In genomic region chr19:6300402-6300841, GRCm38 (mm10) we compare ENCODE assay signal across 8 mouse cellular contexts. TPM values are rescaled to one million over a fixed set of nuclear protein-coding genes. Genes with fewer than 3 reads are reported as not detected.
A peak's percentile ranks its signal among the peaks of the same experiment; 100 is the strongest.
DNase-seq lines count a peak whose midpoint lies in the region; ATAC-seq and TF ChIP-seq lines count a peak whose summit lies in the region.

No protein-coding gene starts in this region.

- DNase-seq in kidney, adult 18-20 months, result peak; percentile 22
- no peak for DNase-seq in kidney, adult 9 months
- peak; percentile 42 to 77 for DNase-seq in kidney, postnatal 25 days
- DNase-seq in adrenal gland, adult 18-20 months (ENCODE audit: low spot score in 2 of 2), result no peak
- DNase-seq in urinary bladder, postnatal 10 days (ENCODE audit: low spot score), result no peak
- DNase-seq in forebrain, postnatal 0 days, result no peak

- no peaks in the 10 kb centered on the region for H3K27me3 ChIP-seq in forebrain, postnatal 0 days (ENCODE audit: insufficient read depth, low read length)

- no peak for TF ChIP-seq CTCF in forebrain, postnatal 0 days (IDR thresholded peaks at IDR 0.05; ENCODE audit: low read depth)

- H3K4me2 ChIP-seq in forebrain, postnatal 0 days (ENCODE audit: low read depth), result no peak overlapping the region

- H3K4me3 ChIP-seq in forebrain, postnatal 0 days (ENCODE audit: low read depth, low read length), result no peak overlapping the region

- H3K4me1 ChIP-seq in forebrain, postnatal 0 days (ENCODE audit: insufficient read depth), result no peaks in the 10 kb centered on the region

- no peak overlapping the region for H3K9ac ChIP-seq in forebrain, postnatal 0 days

- no peak overlapping the region; the same call in 1 of the 2 replicates for H3K27ac ChIP-seq in forebrain, postnatal 0 days (ENCODE audit: low read depth, low read length)

- peak; percentile 72 for ATAC-seq in erythroblast, adult 5-6 weeks (replicated peaks; ENCODE audit: low FRiP score, poor library complexity, severe bottlenecking)
- peak; percentile 62 for ATAC-seq in megakaryocyte progenitor cell, adult 5-6 weeks (replicated peaks; ENCODE audit: poor library complexity)
- no peak for ATAC-seq in forebrain, postnatal 0 days

- no peaks in the 10 kb centered on the region for H3K9me3 ChIP-seq in forebrain, postnatal 0 days (ENCODE audit: low read length)

- 72% methylated on average over 7 of the region's 7 CpGs for WGBS in forebrain, postnatal 0 days

- H3K36me3 ChIP-seq in forebrain, postnatal 0 days (ENCODE audit: insufficient read depth), result peaks cover 45% of the 10 kb centered on the region

RNA-seq across cellular contexts. Expression of gene Cdc42bpg, which starts 5.8 kb away (rescaled TPM):
- total RNA-seq in erythroblast, adult 5-6 weeks (2015; ENCODE audit: low replicate concordance), result 0.21 TPM in 1 of 2 replicates, not detected in the other
- 0.17 and 0.70 TPM in 2 replicates for total RNA-seq in erythroblast, adult 5-6 weeks (2017; ENCODE audit: low replicate concordance)
- total RNA-seq in megakaryocyte progenitor cell, adult 5-6 weeks (2015), result 1.3 and 2.0 TPM in 2 replicates
- 3.2 and 3.5 TPM in 2 replicates for total RNA-seq in megakaryocyte progenitor cell, adult 5-6 weeks (2017)
- total RNA-seq in adrenal gland, adult 18-20 months (2021), result 10 to 100 TPM; 15.1 to 19.3 TPM
- 3.1 and 4.7 TPM in 2 replicates for total RNA-seq in forebrain, postnatal 0 days (2014; rRNA removed)
- polyA plus RNA-seq in forebrain, postnatal 0 days (2015; fragmentation: Nextera tagmentation; extraction: Ambion mirVana), result 0.11 and 0.23 TPM in 2 replicates

RNA-seq across cellular contexts. Expression of gene Ehd1, which starts 23.9 kb away (rescaled TPM):
- total RNA-seq in erythroblast, adult 5-6 weeks (2015; ENCODE audit: low replicate concordance), result 12.7 and 13.2 TPM in 2 replicates
- total RNA-seq in erythroblast, adult 5-6 weeks (2017; ENCODE audit: low replicate concordance), result 25.8 and 25.9 TPM in 2 replicates
- 11.8 and 14.4 TPM in 2 replicates for total RNA-seq in megakaryocyte progenitor cell, adult 5-6 weeks (2015)
- 39.4 and 40.9 TPM in 2 replicates for total RNA-seq in megakaryocyte progenitor cell, adult 5-6 weeks (2017)
- 100 to 1,000 TPM; 112 to 157 TPM for total RNA-seq in adrenal gland, adult 18-20 months (2021)
- 91.9 and 120 TPM in 2 replicates for total RNA-seq in forebrain, postnatal 0 days (2014; rRNA removed)
- 69.9 and 75.4 TPM in 2 replicates for polyA plus RNA-seq in forebrain, postnatal 0 days (2015; fragmentation: Nextera tagmentation; extraction: Ambion mirVana)

RNA-seq across cellular contexts. Expression of gene Men1, which starts 34.4 kb away (rescaled TPM):
- total RNA-seq in erythroblast, adult 5-6 weeks (2015; ENCODE audit: low replicate concordance), result 6.0 and 7.3 TPM in 2 replicates
- 2.5 and 9.6 TPM in 2 replicates for total RNA-seq in erythroblast, adult 5-6 weeks (2017; ENCODE audit: low replicate concordance)
- 22.9 and 23.6 TPM in 2 replicates for total RNA-seq in megakaryocyte progenitor cell, adult 5-6 weeks (2015)
- total RNA-seq in megakaryocyte progenitor cell, adult 5-6 weeks (2017), result 27.2 and 27.9 TPM in 2 replicates
- total RNA-seq in adrenal gland, adult 18-20 months (2021), result 10 to 100 TPM; 48.2 to 54.2 TPM
- total RNA-seq in forebrain, postnatal 0 days (2014; rRNA removed), result 60.5 and 64.3 TPM in 2 replicates
- 58.3 and 60.9 TPM in 2 replicates for polyA plus RNA-seq in forebrain, postnatal 0 days (2015; fragmentation: Nextera tagmentation; extraction: Ambion mirVana)

RNA-seq across cellular contexts. Expression of gene Map4k2, which starts 40.5 kb away (rescaled TPM):
- 21.5 and 30.0 TPM in 2 replicates for total RNA-seq in erythroblast, adult 5-6 weeks (2015; ENCODE audit: low replicate concordance)
- total RNA-seq in erythroblast, adult 5-6 weeks (2017; ENCODE audit: low replicate concordance), result 14.5 and 21.1 TPM in 2 replicates
- 15.8 and 16.3 TPM in 2 replicates for total RNA-seq in megakaryocyte progenitor cell, adult 5-6 weeks (2015)
- total RNA-seq in megakaryocyte progenitor cell, adult 5-6 weeks (2017), result 30.5 and 45.4 TPM in 2 replicates
- 10 to 100 TPM; 31.1 to 40.1 TPM for total RNA-seq in adrenal gland, adult 18-20 months (2021)
- 43.0 and 55.8 TPM in 2 replicates for total RNA-seq in forebrain, postnatal 0 days (2014; rRNA removed)
- 6.7 and 9.7 TPM in 2 replicates for polyA plus RNA-seq in forebrain, postnatal 0 days (2015; fragmentation: Nextera tagmentation; extraction: Ambion mirVana)

RNA-seq across cellular contexts. Expression of gene Atg2a, which starts 59.0 kb away (rescaled TPM):
- 32.4 and 33.4 TPM in 2 replicates for total RNA-seq in erythroblast, adult 5-6 weeks (2015; ENCODE audit: low replicate concordance)
- 32.2 and 39.0 TPM in 2 replicates for total RNA-seq in erythroblast, adult 5-6 weeks (2017; ENCODE audit: low replicate concordance)
- total RNA-seq in megakaryocyte progenitor cell, adult 5-6 weeks (2015), result 9.2 and 9.4 TPM in 2 replicates
- 6.4 and 8.1 TPM in 2 replicates for total RNA-seq in megakaryocyte progenitor cell, adult 5-6 weeks (2017)
- 10 to 100 TPM; 26.4 to 37.1 TPM for total RNA-seq in adrenal gland, adult 18-20 months (2021)
- 21.0 and 26.7 TPM in 2 replicates for total RNA-seq in forebrain, postnatal 0 days (2014; rRNA removed)
- polyA plus RNA-seq in forebrain, postnatal 0 days (2015; fragmentation: Nextera tagmentation; extraction: Ambion mirVana), result 5.9 and 7.6 TPM in 2 replicates

Comparison
In these comparisons a context has a peak if more than half of its experiments do, and no peak if none do; other contexts are left out.
1. DNase-seq: peak in kidney, adult 18-20 months (single experiment) and kidney, postnatal 25 days (2 of 2); none in kidney, adult 9 months (single experiment), adrenal gland, adult 18-20 months (0 of 2), urinary bladder, postnatal 10 days (single experiment) and forebrain, postnatal 0 days (single experiment).